Mouse (Mus musculus) spleen, adult 18-20 months (tissue): Measurements from ENCODE around the gene Taok3.
A peak's percentile ranks its signal among the peaks of the same experiment; 100 is the strongest.

Experiments
- DNase-seq, 2 experiments: peaks; one replicate each; pipeline ENCODE4 v3.0.0; 2022; ENCODE audit warnings: mixed read lengths in 2 of 2

The Taok3 gene

GRCm38 (mm10) chr5:117147187-117148095 lies 27.5 kb downstream of the Taok3 start:
- DNase-seq = no peak

- DNase-seq = no peak
Observed at GRCm38 (mm10) chr5:117149054-117149942, 29.4 kb downstream of the Taok3 start.

- DNase-seq = no peak
Observed at GRCm38 (mm10) chr5:117150068-117150467, 30.1 kb downstream of the Taok3 start.

GRCm38 (mm10) chr5:117152944-117153343 lies 33.0 kb downstream of the Taok3 start:
- no peak for DNase-seq

- DNase-seq = no peak
Observed at GRCm38 (mm10) chr5:117153527-117154091, 33.7 kb downstream of the Taok3 start.

GRCm38 (mm10) chr5:117158335-117159018 lies 38.5 kb downstream of the Taok3 start:
- peak; percentile 66 to 70 for DNase-seq

- peak; percentile 23 to 30 for DNase-seq
Observed at GRCm38 (mm10) chr5:117159326-117159725, 39.4 kb downstream of the Taok3 start.

- peak; percentile 28 to 35 for DNase-seq
Observed at GRCm38 (mm10) chr5:117159805-117160291, 39.9 kb downstream of the Taok3 start.

- peak; percentile 33 to 39 for DNase-seq
Observed at GRCm38 (mm10) chr5:117160499-117160898, 40.6 kb downstream of the Taok3 start.

GRCm38 (mm10) chr5:117163790-117164189 lies 43.9 kb downstream of the Taok3 start:
- no peak for DNase-seq

GRCm38 (mm10) chr5:117164516-117164915 lies 44.6 kb downstream of the Taok3 start:
- no peak for DNase-seq

- DNase-seq = no peak
Observed at GRCm38 (mm10) chr5:117164923-117165322, 45.0 kb downstream of the Taok3 start.

- no peak for DNase-seq
Observed at GRCm38 (mm10) chr5:117165946-117166345, 46.0 kb downstream of the Taok3 start.

- no peak for DNase-seq
Observed at GRCm38 (mm10) chr5:117166811-117167365, 47.0 kb downstream of the Taok3 start.

GRCm38 (mm10) chr5:117168351-117169100 lies 48.6 kb downstream of the Taok3 start:
- no peak for DNase-seq

- DNase-seq = no peak
Observed at GRCm38 (mm10) chr5:117174057-117174456, 54.1 kb downstream of the Taok3 start.

- no peak for DNase-seq
Observed at GRCm38 (mm10) chr5:117175896-117176295, 56.0 kb downstream of the Taok3 start.

- DNase-seq = peak; percentile 23 to 32
Observed at GRCm38 (mm10) chr5:117178079-117178478, 58.1 kb downstream of the Taok3 start.

- DNase-seq = no peak
Observed at GRCm38 (mm10) chr5:117178486-117178885, 58.6 kb downstream of the Taok3 start.

GRCm38 (mm10) chr5:117181921-117182320 lies 62.0 kb downstream of the Taok3 start:
- DNase-seq = no peak

- no peak for DNase-seq
Observed at GRCm38 (mm10) chr5:117182411-117182810, 62.5 kb downstream of the Taok3 start.
